Mouse (Mus musculus): ENCODE data around the gene Fbxl19. TPM values are rescaled to one million over a fixed set of nuclear protein-coding genes. Genes with fewer than 3 reads are reported as not detected.

The Fbxl19 gene
- polyA plus RNA-seq, 2 experiments, result 0.85 to 10.8 TPM

DNA sequence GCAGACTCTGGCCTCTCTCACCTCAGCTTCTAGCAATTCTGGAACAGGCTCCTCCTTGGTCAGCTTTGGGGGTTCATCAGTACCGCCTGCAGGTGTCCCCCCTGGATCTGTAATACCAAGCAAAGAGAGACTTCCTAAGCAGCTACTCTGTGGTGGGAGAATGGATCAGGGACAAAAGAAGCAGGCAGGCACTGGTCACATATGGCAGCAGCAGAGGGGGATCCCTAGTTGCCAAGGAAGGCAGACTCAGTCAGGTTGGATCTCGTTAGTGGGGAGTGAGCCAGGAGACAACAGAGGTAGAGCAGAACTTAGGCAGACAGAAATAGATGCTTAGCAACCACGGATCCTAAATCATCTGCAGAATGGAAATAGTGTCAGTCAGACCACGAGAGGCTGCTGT is 38.6 kb upstream of the Fbxl19 start:
- Histone ChIP-seq H3K36me3 (replicated peaks; ENCODE audit: control insufficient read depth, insufficient read depth, low read depth) (no peaks in the 10 kb centered on the region), H3K4me2 (ENCODE audit: low read depth) (no peak overlapping the region), H3K4me3 (ENCODE audit: insufficient read depth in 1 of 2, low read depth in 2 of 2, low read length in 2 of 2) (no peak overlapping the region), H3K4me1 (replicated peaks; ENCODE audit: control insufficient read depth in 2 of 2, insufficient read depth in 2 of 2, low read length in 1 of 2) (peaks cover 4 to 16% of the 10 kb centered on the region in 2 experiments), H3K27ac (no peak overlapping the region), H3K9ac (replicated peaks) (no peak overlapping the region), H3K9me3 (ENCODE audit: control insufficient read depth, low read length) (no peaks in the 10 kb centered on the region), H3K27me3 (ENCODE audit: control insufficient read depth, insufficient read depth, low read length) (no peaks in the 10 kb centered on the region)
- ATAC-seq (ENCODE audit: insufficient read depth) (no peak), DNase-seq (ENCODE audit: low read depth in 3 of 3, low spot score in 3 of 3) (no peak)
- 53% methylated on average over 4 of the region's 4 CpGs for WGBS (ENCODE audit: insufficient replicate concordance)
- TF ChIP-seq EP300 (IDR thresholded peaks at IDR 0.05; ENCODE audit: low read depth) (no peak), CTCF (IDR thresholded peaks at IDR 0.05; ENCODE audit: low read depth) (no peak)

- Histone ChIP-seq H3K36me3 (replicated peaks; ENCODE audit: control insufficient read depth, insufficient read depth, low read depth) (no peaks in the 10 kb centered on the region), H3K9ac (replicated peaks) (peak overlapping the region; percentile 78), H3K27ac (peak overlapping the region; percentile 36), H3K9me3 (ENCODE audit: control insufficient read depth, low read length) (no peaks in the 10 kb centered on the region), H3K4me2 (ENCODE audit: low read depth) (peak overlapping the region; percentile 78), H3K27me3 (ENCODE audit: control insufficient read depth, insufficient read depth, low read length) (no peaks in the 10 kb centered on the region), H3K4me3 (ENCODE audit: insufficient read depth in 1 of 2, low read depth in 2 of 2, low read length in 2 of 2) (peak overlapping the region; percentile 67 to 75), H3K4me1 (replicated peaks; ENCODE audit: control insufficient read depth in 2 of 2, insufficient read depth in 2 of 2, low read length in 1 of 2) (peaks cover 4 to 28% of the 10 kb centered on the region in 2 experiments)
- DNase-seq (ENCODE audit: low read depth in 3 of 3, low spot score in 3 of 3), result no peak
- ATAC-seq (ENCODE audit: insufficient read depth), result no peak
- WGBS (ENCODE audit: insufficient replicate concordance), result 33% methylated on average over 22 of the region's 22 CpGs
- no peak for TF ChIP-seq EP300 (IDR thresholded peaks at IDR 0.05; ENCODE audit: low read depth)
- TF ChIP-seq CTCF (IDR thresholded peaks at IDR 0.05; ENCODE audit: low read depth), result no peak
These were observed 37.0 kb upstream of the Fbxl19 start for GRCm38 (mm10) chr7:127707045-127707956.

DNA sequence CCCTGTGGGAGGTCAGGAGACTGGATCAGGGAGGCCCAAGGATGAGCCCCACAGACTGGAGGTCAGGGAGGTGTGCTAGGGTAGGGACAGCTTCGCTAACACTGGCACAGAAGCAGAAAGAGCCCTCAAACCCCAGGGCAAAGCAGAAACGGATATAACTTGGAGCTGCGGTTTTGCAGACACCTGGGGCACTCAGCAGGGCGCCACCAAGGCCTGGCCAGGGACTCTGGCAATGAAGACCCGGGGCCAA is 36.5 kb upstream of the Fbxl19 start:
- no peaks in the 10 kb centered on the region for H3K36me3 ChIP-seq (replicated peaks; ENCODE audit: control insufficient read depth, insufficient read depth, low read depth)
- H3K9ac ChIP-seq (replicated peaks), result peak overlapping the region; percentile 78
- ATAC-seq (ENCODE audit: insufficient read depth), result no peak
- peak overlapping the region; percentile 67 to 75 for H3K4me3 ChIP-seq (ENCODE audit: insufficient read depth in 1 of 2, low read depth in 2 of 2, low read length in 2 of 2)
- DNase-seq (ENCODE audit: low read depth in 3 of 3, low spot score in 3 of 3), result no peak
- H3K4me2 ChIP-seq (ENCODE audit: low read depth), result peak overlapping the region; percentile 78
- TF ChIP-seq CTCF (IDR thresholded peaks at IDR 0.05; ENCODE audit: low read depth), result no peak
- H3K4me1 ChIP-seq (replicated peaks; ENCODE audit: control insufficient read depth in 2 of 2, insufficient read depth in 2 of 2, low read length in 1 of 2), result peaks cover 6 to 33% of the 10 kb centered on the region in 2 experiments
- H3K27ac ChIP-seq, result peak overlapping the region; percentile 36
- WGBS (ENCODE audit: insufficient replicate concordance), result 0% methylated on average over 5 of the region's 5 CpGs
- no peaks in the 10 kb centered on the region for H3K27me3 ChIP-seq (ENCODE audit: control insufficient read depth, insufficient read depth, low read length)
- no peaks in the 10 kb centered on the region for H3K9me3 ChIP-seq (ENCODE audit: control insufficient read depth, low read length)

GRCm38 (mm10) chr7:127708207-127709078 is 35.9 kb upstream of the Fbxl19 start, which contains the start of gene Bcl7c:
TSS of gene Bcl7c (minus strand) at chr7:127708933.
- Histone ChIP-seq H3K4me2 (ENCODE audit: low read depth) (peak within 1 kb of the TSS; percentile 78), H3K27ac (peak within 1 kb of the TSS; percentile 65), H3K4me1 (replicated peaks; ENCODE audit: control insufficient read depth in 2 of 2, insufficient read depth in 2 of 2, low read length in 1 of 2) (peaks cover 6 to 34% of the 10 kb centered on the region in 2 experiments), H3K9ac (replicated peaks) (peak within 1 kb of the TSS; percentile 78), H3K4me3 (ENCODE audit: insufficient read depth in 1 of 2, low read depth in 2 of 2, low read length in 2 of 2) (peak within 1 kb of the TSS; percentile 67 to 75), H3K9me3 (ENCODE audit: control insufficient read depth, low read length) (no peaks in the 10 kb centered on the region), H3K36me3 (replicated peaks; ENCODE audit: control insufficient read depth, insufficient read depth, low read depth) (no peaks in the 10 kb centered on the region), H3K27me3 (ENCODE audit: control insufficient read depth, insufficient read depth, low read length) (no peaks in the 10 kb centered on the region)
- DNase-seq (ENCODE audit: low read depth in 3 of 3, low spot score in 3 of 3) (peak; percentile 81 to 83 (median 82)), ATAC-seq (ENCODE audit: insufficient read depth) (peak; percentile 90)
- TF ChIP-seq EP300 (IDR thresholded peaks at IDR 0.05; ENCODE audit: low read depth), result no peak
- peak; percentile 56 for TF ChIP-seq CTCF (IDR thresholded peaks at IDR 0.05; ENCODE audit: low read depth)
- under 1% methylated on average over 88 of the region's 90 CpGs for WGBS (ENCODE audit: insufficient replicate concordance)
